Mouse (Mus musculus) intestine, embryonic 14.5 days (tissue): ENCODE measurements around the gene Gla. TPM values are rescaled to one million over a fixed set of nuclear protein-coding genes. Genes with fewer than 3 reads are reported as not detected.

Source experiments
- ATAC-seq: fragments of 200-750 bp; cut with Nextera tagmentation; replicated peaks from 2 replicates; pipeline ENCODE4 v1.8.0; 2017; ENCODE audit warnings: low read depth, moderate number of reproducible peaks, moderate TSS enrichment, moderate library complexity; ENCODE audit not compliant: low FRiP score, low TSS enrichment
- DNase-seq: peaks from one replicate; pipeline ENCODE4 v3.0.0-alpha.2; 2018; ENCODE audit warnings: low spot score
- H3K27ac ChIP-seq: fragments of 300-500 bp; sonication (generic); 2 replicates; pipeline ENCODE4 v1.5.1; 2014; ENCODE audit warnings: low read depth, mild to moderate bottlenecking, control low read depth
- H3K27me3 ChIP-seq: fragments of 300-500 bp; sonication (generic); replicated peaks from 2 replicates; pipeline ENCODE4 v1.6.1; 2014; ENCODE audit warnings: low read length, control low read depth; ENCODE audit not compliant: control insufficient read depth, insufficient read depth
- H3K36me3 ChIP-seq: fragments of 300-500 bp; sonication (generic); 2 replicates; pipeline ENCODE4 v1.6.1; 2014; ENCODE audit warnings: low read length, control low read depth; ENCODE audit not compliant: control insufficient read depth, insufficient read depth
- H3K4me1 ChIP-seq: fragments of 300-500 bp; sonication (generic); replicated peaks from 2 replicates; pipeline ENCODE4 v1.6.1; 2014; ENCODE audit warnings: low read length, control low read depth, mixed read lengths; ENCODE audit not compliant: control insufficient read depth, insufficient read depth
- H3K4me2 ChIP-seq: fragments of 300-500 bp; sonication (generic); 2 replicates; pipeline ENCODE4 v1.6.1; 2014; ENCODE audit warnings: low read length
- H3K4me3 ChIP-seq: fragments of 300-500 bp; sonication (generic); 2 replicates; pipeline ENCODE4 v1.5.1; 2014; ENCODE audit warnings: low read depth, low read length, control low read depth, mixed read lengths
- H3K9ac ChIP-seq: fragments of 300-500 bp; sonication (generic); 2 replicates; pipeline ENCODE4 v1.6.1; 2014; ENCODE audit warnings: mild to moderate bottlenecking, low read length
- H3K9me3 ChIP-seq: fragments of 300-500 bp; sonication (generic); 2 replicates; pipeline ENCODE4 v1.6.1; 2016; ENCODE audit warnings: low read length, control low read depth; ENCODE audit not compliant: control insufficient read depth
- WGBS: fragments of 180-500 bp; shearing (Covaris S2); extraction: QIAGEN DNeasy Blood & Tissue Kit; methylation state at CpG from one replicate; pipeline ENCODE4 v1.1.7; 2014; 5-methylcytosine and 5-hydroxymethylcytosine counted together
- polyA plus RNA-seq: library from polyadenylated mRNA; unstranded; fragments of >200 nt; fragmentation: Nextera tagmentation; extraction: Ambion mirVana; gene quantifications from 2 replicates; pipeline ENCODE4 v1.2.1, GENCODE M21; 2014

Gla gene
- 7.1 and 7.4 TPM in 2 replicates for polyA plus RNA-seq

DNA sequence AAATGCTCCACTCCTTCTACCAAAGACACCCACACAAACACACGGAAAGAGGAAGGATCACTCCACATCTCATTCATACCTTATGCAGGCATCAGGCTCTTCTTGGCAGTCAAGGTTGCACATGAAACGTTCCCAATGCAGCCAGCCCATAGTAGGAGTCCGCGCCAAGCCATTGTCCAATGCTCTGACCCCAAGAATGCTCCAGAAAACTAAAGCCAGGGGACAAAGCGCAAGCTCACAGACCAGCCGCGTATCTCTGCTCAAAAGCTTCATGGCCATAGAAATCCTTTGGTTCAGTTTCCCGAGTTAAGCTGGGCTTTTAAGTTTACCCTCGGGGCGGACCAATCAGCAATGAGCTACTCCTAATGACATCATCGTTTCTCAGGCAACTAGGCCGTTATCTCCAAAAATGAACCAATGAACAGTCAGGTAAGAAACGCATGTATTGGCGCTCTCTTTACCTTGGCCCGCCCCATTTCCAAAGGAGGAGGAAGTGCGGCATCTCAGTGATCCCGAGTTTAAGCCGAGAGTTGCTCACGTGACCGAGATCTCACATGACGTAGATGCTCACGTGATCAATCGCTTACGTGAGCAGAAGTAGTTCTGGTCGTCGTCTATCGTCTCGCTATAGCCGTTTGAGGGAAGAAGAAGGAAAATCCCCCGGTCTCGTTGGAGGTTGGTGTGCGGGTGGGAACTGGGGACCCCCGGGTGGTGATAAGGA lies at the start of gene Gla, which contains the start of gene Hnrnph2:
TSS of gene Gla (minus strand) at position 467 of the 721 bp plus-strand sequence.
TSS of gene Hnrnph2 (plus strand) at position 521 of the 721 bp plus-strand sequence.
- H3K9me3 ChIP-seq: no peaks in the 10 kb centered on the region
- DNase-seq: peak; percentile 89
- no peaks in the 10 kb centered on the region for H3K36me3 ChIP-seq
- no peaks in the 10 kb centered on the region for H3K27me3 ChIP-seq
- no peaks in the 10 kb centered on the region for H3K4me1 ChIP-seq
- WGBS: 18% methylated on average over 33 of the region's 33 CpGs
- H3K27ac ChIP-seq: peak within 1 kb of the TSS; percentile 85
- H3K4me3 ChIP-seq: peak within 1 kb of the TSS; percentile 55
- peak; percentile 99 for ATAC-seq
- peak within 1 kb of the TSS; percentile 55 for H3K9ac ChIP-seq
- peak within 1 kb of the TSS; percentile 49 for H3K4me2 ChIP-seq

DNA sequence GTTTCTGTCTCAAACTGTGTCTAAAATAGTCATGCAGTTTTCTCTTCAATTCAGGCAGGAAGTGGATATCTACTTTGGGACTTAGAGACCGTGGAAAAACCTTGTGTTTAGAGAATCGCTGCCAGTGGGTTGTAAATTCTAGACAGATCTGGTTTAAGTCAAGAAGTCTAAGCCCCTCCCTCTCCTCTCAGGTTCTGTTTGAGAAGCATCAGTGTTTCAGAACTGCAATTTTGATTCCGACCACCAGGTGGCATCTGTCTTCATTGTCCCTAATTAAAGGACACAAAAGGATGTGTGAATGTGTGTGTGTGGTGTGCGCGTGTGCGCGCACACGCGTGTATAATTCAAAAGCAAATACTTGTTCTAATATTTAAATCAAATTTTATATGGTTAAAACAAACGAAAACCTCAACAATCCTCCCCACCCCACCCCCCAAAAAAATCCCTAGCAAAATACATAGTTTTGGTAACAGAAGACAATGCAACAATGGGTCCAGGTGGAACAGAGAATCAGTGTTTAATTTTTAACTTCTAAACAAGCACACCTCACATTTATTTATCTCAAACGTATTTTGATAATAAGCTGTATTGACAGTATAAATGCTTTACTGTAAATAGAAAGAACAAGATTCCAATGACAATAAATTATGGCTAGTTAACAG lies 47.2 kb upstream of the Gla start:
- Histone ChIP-seq H3K4me2 (no peak overlapping the region), H3K27ac (no peak overlapping the region), H3K4me1 (no peaks in the 10 kb centered on the region), H3K4me3 (no peak overlapping the region), H3K9ac (no peak overlapping the region), H3K36me3 (no peaks in the 10 kb centered on the region), H3K9me3 (no peaks in the 10 kb centered on the region), H3K27me3 (no peaks in the 10 kb centered on the region)
- peak; percentile 86 for DNase-seq
- WGBS: 17% methylated on average over 11 of the region's 11 CpGs
- ATAC-seq: peak; percentile 75; the same call in 1 of the 2 replicates

- H3K27ac ChIP-seq: peak overlapping the region; percentile 71
- no peak for ATAC-seq
These were observed 46.5 kb upstream of the Gla start for GRCm38 (mm10) chrX:134647421-134647820.

DNA sequence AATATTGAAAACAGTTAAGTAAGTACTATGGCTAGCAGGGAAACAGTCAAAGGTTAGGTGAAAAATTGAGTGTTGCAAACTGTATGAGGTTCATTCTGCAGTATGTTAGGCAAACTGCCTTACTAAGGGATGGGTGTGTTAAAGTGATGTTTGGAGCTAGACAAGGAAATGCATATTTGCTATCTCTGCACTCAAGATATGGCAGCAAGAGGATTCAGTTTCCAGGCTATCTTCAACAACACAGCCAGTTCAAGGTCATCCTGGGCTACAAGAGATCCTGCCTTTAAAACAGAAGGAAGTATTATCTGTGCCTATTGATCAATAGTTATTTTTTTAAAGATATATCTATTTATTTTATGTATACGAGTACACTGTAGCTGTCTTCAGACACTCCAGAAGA lies 45.4 kb upstream of the Gla start:
- Histone ChIP-seq H3K36me3 (no peaks in the 10 kb centered on the region), H3K4me2 (no peak overlapping the region), H3K4me1 (no peaks in the 10 kb centered on the region), H3K9ac (no peak overlapping the region), H3K27me3 (no peaks in the 10 kb centered on the region), H3K9me3 (no peaks in the 10 kb centered on the region), H3K27ac (no peak overlapping the region), H3K4me3 (no peak overlapping the region)
- 69% methylated on average over 1 of the region's 1 CpGs for WGBS
- DNase-seq: no peak
- ATAC-seq: no peak

More at GRCm38 (mm10) chrX:134647421-134647820, 46.5 kb upstream of the Gla start:
- 51% methylated on average over 8 of the region's 8 CpGs for WGBS
- Histone ChIP-seq H3K4me3 (no peak overlapping the region), H3K9ac (no peak overlapping the region), H3K36me3 (no peaks in the 10 kb centered on the region), H3K4me1 (no peaks in the 10 kb centered on the region), H3K27me3 (no peaks in the 10 kb centered on the region), H3K9me3 (no peaks in the 10 kb centered on the region), H3K4me2 (no peak overlapping the region)
- no peak for DNase-seq

GRCm38 (mm10) chrX:134641000-134641760 lies 40.3 kb upstream of the Gla start:
- DNase-seq (no peak), ATAC-seq (no peak)
- H3K27me3 ChIP-seq: no peaks in the 10 kb centered on the region
- H3K9ac ChIP-seq: no peak overlapping the region
- 67% methylated on average over 10 of the region's 10 CpGs for WGBS
- no peak overlapping the region for H3K4me3 ChIP-seq
- H3K27ac ChIP-seq: no peak overlapping the region
- no peaks in the 10 kb centered on the region for H3K36me3 ChIP-seq
- H3K9me3 ChIP-seq: no peaks in the 10 kb centered on the region
- no peaks in the 10 kb centered on the region for H3K4me1 ChIP-seq
- no peak overlapping the region for H3K4me2 ChIP-seq

GRCm38 (mm10) chrX:134635860-134636259 lies 34.9 kb upstream of the Gla start:
- ATAC-seq (no peak), DNase-seq (no peak)
- no peaks in the 10 kb centered on the region for H3K9me3 ChIP-seq
- H3K4me1 ChIP-seq: no peaks in the 10 kb centered on the region
- no peaks in the 10 kb centered on the region for H3K27me3 ChIP-seq
- whole genome bisulfite sequencing: 39% methylated on average over 3 of the region's 3 CpGs
- H3K4me3 ChIP-seq: no peak overlapping the region
- no peaks in the 10 kb centered on the region for H3K36me3 ChIP-seq
- no peak overlapping the region for H3K4me2 ChIP-seq
- H3K9ac ChIP-seq: no peak overlapping the region
- H3K27ac ChIP-seq: no peak overlapping the region

DNA sequence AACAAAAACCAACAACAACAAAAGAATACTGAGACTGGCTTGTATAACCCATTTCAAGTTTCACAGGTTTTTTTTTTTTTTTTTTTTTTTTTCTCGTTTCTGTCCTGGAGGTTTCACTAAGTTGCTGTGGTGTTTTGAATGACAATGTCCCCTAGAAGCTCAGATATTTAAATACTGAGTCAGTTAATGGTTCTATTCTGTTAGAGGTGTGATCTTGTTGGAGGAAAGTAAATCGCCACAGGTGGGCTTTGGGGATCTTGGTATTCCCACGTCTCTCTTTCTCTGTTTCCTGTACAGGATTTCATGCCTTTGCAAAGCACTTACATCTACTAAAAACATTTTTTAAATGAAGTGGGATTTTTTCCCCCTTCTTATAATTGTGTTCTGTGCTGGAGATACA lies 34.2 kb upstream of the Gla start:
- ATAC-seq: no peak
- Histone ChIP-seq H3K9me3 (no peaks in the 10 kb centered on the region), H3K36me3 (no peaks in the 10 kb centered on the region), H3K4me2 (no peak overlapping the region), H3K9ac (no peak overlapping the region), H3K4me1 (no peaks in the 10 kb centered on the region), H3K27me3 (no peaks in the 10 kb centered on the region), H3K4me3 (no peak overlapping the region), H3K27ac (no peak overlapping the region)
- 55% methylated on average over 3 of the region's 3 CpGs for WGBS
- no peak for DNase-seq

DNA sequence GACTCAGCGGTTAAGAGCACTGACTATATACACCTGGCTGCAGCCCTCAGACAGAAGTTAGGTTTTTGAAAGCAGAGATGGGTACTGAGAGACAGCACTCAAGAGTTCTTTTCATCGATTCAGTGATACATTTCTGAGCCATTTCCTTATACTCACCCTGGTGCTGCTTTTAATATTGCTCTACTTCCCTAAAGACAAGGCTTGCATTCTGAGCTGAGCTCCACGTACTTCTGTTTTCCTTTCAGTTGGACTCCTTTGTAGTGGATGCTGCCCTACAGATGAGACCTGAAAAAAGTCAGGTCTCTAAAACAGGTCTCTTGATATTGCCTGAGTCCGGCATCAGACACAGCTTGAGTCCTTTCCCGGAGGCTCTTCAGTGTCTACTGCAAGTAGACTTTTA lies 31.8 kb upstream of the Gla start:
- H3K9ac ChIP-seq: no peak overlapping the region
- no peaks in the 10 kb centered on the region for H3K36me3 ChIP-seq
- H3K27ac ChIP-seq: no peak overlapping the region
- no peaks in the 10 kb centered on the region for H3K4me1 ChIP-seq
- H3K4me3 ChIP-seq: no peak overlapping the region
- DNase-seq: no peak
- H3K4me2 ChIP-seq: no peak overlapping the region
- no peaks in the 10 kb centered on the region for H3K9me3 ChIP-seq
- 91% methylated on average over 5 of the region's 5 CpGs for WGBS
- no peaks in the 10 kb centered on the region for H3K27me3 ChIP-seq
- ATAC-seq: no peak
